In the genomic region with DNA sequence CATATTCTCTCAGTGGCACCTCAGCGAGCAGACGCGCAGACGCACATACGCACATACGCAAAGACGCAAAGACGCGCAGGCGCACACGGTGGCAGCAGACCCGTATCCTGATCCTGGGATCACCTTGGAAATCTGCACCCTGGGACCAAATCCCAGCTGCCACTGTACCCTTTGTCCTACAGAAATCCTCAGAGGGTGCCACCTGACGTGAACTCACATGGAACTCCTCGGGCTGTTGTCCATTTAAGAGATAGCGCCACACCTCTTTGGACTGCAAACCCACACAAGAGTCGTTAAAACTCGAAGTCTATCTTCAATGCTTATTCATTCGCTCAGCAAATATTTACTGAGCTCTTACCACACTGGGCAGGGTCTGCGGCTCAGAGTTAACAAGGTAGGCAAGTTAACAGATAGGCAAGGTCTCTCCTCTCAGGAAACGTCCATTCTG, we compare ENCODE assay signal across 11 mouse cellular contexts. TPM values are rescaled to one million over a fixed set of nuclear protein-coding genes. Genes with fewer than 3 reads are reported as not detected.
DNase-seq lines count a peak whose midpoint lies in the region; ATAC-seq and TF ChIP-seq lines count a peak whose summit lies in the region.
"Had no signal": no experiment of that assay in that cellular context is flagged by ENCODE, and none has a peak within 500 bp of the region (broad histone marks: within the 10 kb centered on the region; RNA-seq: fewer than 3 reads in every experiment).

No protein-coding gene starts in this region.

- 84% methylated on average over 20 of the region's 20 CpGs for WGBS in heart, embryonic 11.5 days (ENCODE audit: insufficient replicate concordance)
- WGBS in lung, embryonic 14.5 days, result 73% methylated on average over 20 of the region's 20 CpGs
- WGBS in olfactory bulb, adult 2 months, result 90% methylated on average over 20 of the region's 20 CpGs

- intact Hi-C loops in heart, postnatal 25 days (cut with DNase I), result no loop called here

- H3K4me3 ChIP-seq in heart, embryonic 11.5 days (ENCODE audit: low read depth, low read length), result no peak overlapping the region
- no peak overlapping the region for H3K4me3 ChIP-seq in lung, embryonic 14.5 days (ENCODE audit: low read depth, low read length)
- H3K4me3 ChIP-seq in olfactory bulb, adult 2 months (ENCODE audit: insufficient read depth, low read depth, low read length), result no peak overlapping the region
- H3K4me3 ChIP-seq: limb, embryonic 10.5 days; neural tube, embryonic 15.5 days had no signal

- H3K27ac ChIP-seq in heart, embryonic 11.5 days (ENCODE audit: low read depth, low read length), result peak overlapping the region; percentile 50; the same call in 1 of the 2 replicates
- peak overlapping the region; percentile 9; the same call in 1 of the 2 replicates for H3K27ac ChIP-seq in lung, embryonic 14.5 days (ENCODE audit: low read depth)
- peak overlapping the region; percentile 16; the same call in 1 of the 2 replicates for H3K27ac ChIP-seq in olfactory bulb, adult 2 months (ENCODE audit: insufficient read depth, low read depth, low read length)
- H3K27ac ChIP-seq: limb, embryonic 10.5 days; neural tube, embryonic 15.5 days had no signal

- DNase-seq in heart, postnatal 25 days (ENCODE audit: low spot score), result no peak
- no peak for DNase-seq in lung, embryonic 14.5 days
- DNase-seq in lung, adult 18-20 months, result no peak
- DNase-seq in R1 (ENCODE audit: low read depth, low spot score), result peak; percentile 87
- no peak for DNase-seq in left cerebral cortex, adult 18-20 months (ENCODE audit: low spot score in 2 of 2)
- DNase-seq in ovary, postnatal 36 days (ENCODE audit: low spot score), result no peak
- DNase-seq: cerebellum, adult 9-10 months had no signal

- no peak overlapping the region for H3K4me2 ChIP-seq in heart, embryonic 11.5 days
- H3K4me2 ChIP-seq in lung, embryonic 14.5 days, result no peak overlapping the region; the same call in 1 of the 2 replicates
- H3K4me2 ChIP-seq: neural tube, embryonic 15.5 days had no signal

- ATAC-seq in heart, embryonic 11.5 days (replicated peaks; ENCODE audit: insufficient number of reproducible peaks, low FRiP score, low TSS enrichment), result no peak
- ATAC-seq in lung, embryonic 14.5 days (ENCODE audit: insufficient read depth), result no peak

- no peaks in the 10 kb centered on the region for H3K27me3 ChIP-seq in heart, embryonic 11.5 days (ENCODE audit: control insufficient read depth, insufficient read depth, low read length)
- H3K27me3 ChIP-seq in lung, embryonic 14.5 days (ENCODE audit: insufficient read depth, low read length), result no peaks in the 10 kb centered on the region
- H3K27me3 ChIP-seq: neural tube, embryonic 15.5 days had no signal

- H3K9ac ChIP-seq in heart, embryonic 11.5 days (ENCODE audit: low read depth, low read length), result 0 out of 2 replicates have a peak overlapping the region, but pooled peaks have one; percentile 2
- H3K9ac ChIP-seq in lung, embryonic 14.5 days, result no peak overlapping the region
- H3K9ac ChIP-seq: neural tube, embryonic 15.5 days had no signal

- no peaks in the 10 kb centered on the region for H3K9me3 ChIP-seq in heart, embryonic 11.5 days (replicated peaks; ENCODE audit: control insufficient read depth, low read length)
- no peaks in the 10 kb centered on the region for H3K9me3 ChIP-seq in lung, embryonic 14.5 days (ENCODE audit: low read depth, low read length)
- H3K9me3 ChIP-seq: limb, embryonic 10.5 days; neural tube, embryonic 15.5 days had no signal

- no peaks in the 10 kb centered on the region for H3K36me3 ChIP-seq in heart, embryonic 11.5 days (ENCODE audit: control insufficient read depth, insufficient read depth, low read length)
- no peaks in the 10 kb centered on the region for H3K36me3 ChIP-seq in lung, embryonic 14.5 days (ENCODE audit: insufficient read depth)
- H3K36me3 ChIP-seq: limb, embryonic 10.5 days; neural tube, embryonic 15.5 days had no signal

- no peak for TF ChIP-seq CTCF in lung, embryonic 14.5 days (IDR thresholded peaks at IDR 0.05; ENCODE audit: low read depth)
- TF ChIP-seq CTCF in olfactory bulb, adult 2 months (IDR thresholded peaks at IDR 0.05; ENCODE audit: insufficient read depth, low read depth, low read length), result no peak

- H3K4me1 ChIP-seq in heart, embryonic 11.5 days (ENCODE audit: control insufficient read depth, insufficient read depth, low read length), result peaks cover 4% of the 10 kb centered on the region
- peaks cover 7% of the 10 kb centered on the region for H3K4me1 ChIP-seq in lung, embryonic 14.5 days (ENCODE audit: insufficient read depth)
- H3K4me1 ChIP-seq in olfactory bulb, adult 2 months (ENCODE audit: control insufficient read depth, insufficient read depth, low read length), result peaks cover 13% of the 10 kb centered on the region

- TF ChIP-seq POLR2A in olfactory bulb, adult 2 months (IDR thresholded peaks at IDR 0.05; ENCODE audit: insufficient read depth, low read depth, low read length), result no peak

RNA-seq across cellular contexts. Expression of gene Lima1, which starts 9.7 kb away (rescaled TPM):
- polyA plus RNA-seq in heart, embryonic 11.5 days (2014; fragmentation: Nextera tagmentation; extraction: Ambion mirVana), result 24.1 and 27.8 TPM in 2 replicates
- total RNA-seq in heart, postnatal 25 days (2021), result 10 to 100 TPM; 17.9 to 20.2 TPM
- polyA plus RNA-seq in lung, embryonic 14.5 days (2014; fragmentation: Nextera tagmentation; extraction: Ambion mirVana), result 41.1 and 42.8 TPM in 2 replicates
- 73.2 TPM in 1 of 2 replicates, not detected in the other for polyA plus RNA-seq in olfactory bulb, adult 2 months (2012; ENCODE audit: insufficient read depth, insufficient read length, low replicate concordance, missing spikeins)
- total RNA-seq in left cerebral cortex, adult 18-20 months (2021), result 1 to 10 TPM; 7.0 to 9.6 TPM
